Mouse (Mus musculus) stomach, postnatal 0 days (tissue): ENCODE data around the gene Morc4.

ENCODE experiments used
- CTCF ChIP-seq: IDR thresholded peaks from 2 replicates; pipeline ENCODE4 v1.5.1; 2016; ENCODE audit warnings: antibody characterized with exemption, low read depth, mild to moderate bottlenecking, moderate library complexity
- EP300 ChIP-seq: optimal IDR thresholded peaks from 2 replicates; pipeline ENCODE3; 2016; ENCODE audit warnings: antibody characterized with exemption

GRCm38 (mm10) chrX:139800406-139800878, 71.0 kb downstream of the Morc4 start, which contains the start of gene Cldn2:
- TF ChIP-seq EP300: no peak
- TF ChIP-seq CTCF: no peak
